Mouse (Mus musculus) forebrain, embryonic 10.5 days (tissue): ENCODE measurements at regions not wholly inside any gene's neighbourhood (a gene's known extent, or its start where the extent isn't known, plus 50 kb on each side); places are given as distances from the start of the nearest gene placed in this dataset.

Experiments used
- DNase-seq: peaks from one replicate; pipeline ENCODE4 v3.0.0-alpha.2; 2017; ENCODE audit warnings: low spot score; ENCODE audit errors: extremely low spot score
- H3K27ac ChIP-seq: fragments of 300-500 bp; sonication (generic); 2 replicates; pipeline ENCODE4 v1.5.1; 2016; ENCODE audit warnings: mild to moderate bottlenecking
- H3K27me3 ChIP-seq: fragments of 300-500 bp; sonication (generic); 2 replicates; pipeline ENCODE4 v1.6.1; 2016; ENCODE audit warnings: mild to moderate bottlenecking; ENCODE audit not compliant: poor library complexity, severe bottlenecking
- H3K36me3 ChIP-seq: fragments of 300-500 bp; sonication (generic); replicated peaks from 2 replicates; pipeline ENCODE4 v1.6.1; 2016; ENCODE audit warnings: mild to moderate bottlenecking, moderate library complexity
- H3K4me1 ChIP-seq: fragments of 300-500 bp; sonication (generic); 2 replicates; pipeline ENCODE4 v1.6.1; 2016
- H3K4me3 ChIP-seq: fragments of 300-500 bp; sonication (generic); 2 replicates; pipeline ENCODE4 v1.5.1; 2016; ENCODE audit warnings: mild to moderate bottlenecking, moderate library complexity
- H3K9me3 ChIP-seq: fragments of 300-500 bp; sonication (generic); 2 replicates; pipeline ENCODE4 v1.6.1; 2016; ENCODE audit warnings: mild to moderate bottlenecking, moderate library complexity
- WGBS: fragments of 180-500 bp; shearing (Covaris S2); methylation state at CpG from one replicate; pipeline ENCODE4 v1.1.7; 2016; 5-methylcytosine and 5-hydroxymethylcytosine counted together

DNA sequence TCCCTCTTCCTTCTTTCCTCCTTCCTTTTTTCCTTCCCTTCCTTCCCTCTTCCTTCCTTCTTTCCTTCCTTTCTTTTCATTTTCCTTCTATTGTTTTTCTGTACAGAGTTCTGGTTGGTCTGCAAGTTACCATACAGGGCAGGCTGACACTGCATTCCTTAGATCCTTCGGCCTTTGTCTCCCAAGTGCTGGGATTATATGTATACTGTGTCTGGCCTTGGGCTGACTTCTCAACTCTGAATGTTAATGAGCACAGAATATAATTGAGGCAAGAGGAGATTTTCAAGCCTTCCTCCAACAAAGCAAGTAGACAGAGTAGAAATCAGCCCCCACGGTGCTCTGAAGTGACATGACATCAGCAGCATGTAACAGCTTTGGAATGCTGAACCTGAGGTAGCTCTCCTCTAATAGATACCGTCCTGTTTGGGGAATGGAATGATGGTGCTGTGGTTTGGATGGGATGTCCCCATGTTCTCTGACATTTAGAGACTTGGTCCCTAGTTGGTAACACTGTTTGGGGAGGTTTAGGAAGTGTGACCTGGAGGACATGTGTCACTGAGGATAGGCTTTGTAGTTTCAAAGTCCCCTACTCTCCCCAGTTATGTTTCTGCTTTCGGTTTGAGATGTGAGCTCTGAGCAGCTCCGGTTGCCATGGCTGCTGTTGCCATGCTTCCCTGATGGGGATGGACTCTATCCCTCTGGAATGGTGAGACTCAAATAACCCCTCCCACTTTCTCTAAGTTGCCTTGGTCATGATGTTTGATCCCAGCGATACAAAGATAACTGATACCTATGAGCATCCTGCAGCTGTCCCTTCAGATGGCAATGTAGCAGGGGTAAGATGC is 178.1 kb downstream of the Dact1 start:
- peaks cover 15% of the 10 kb centered on the region for H3K4me1 ChIP-seq
- no peak overlapping the region for H3K4me3 ChIP-seq
- no peaks in the 10 kb centered on the region for H3K36me3 ChIP-seq
- peaks cover 3% of the 10 kb centered on the region; the same call in 1 of the 2 replicates for H3K27me3 ChIP-seq
- WGBS = 67% methylated on average over 6 of the region's 6 CpGs
- no peak for DNase-seq
- H3K27ac ChIP-seq = no peak overlapping the region
- H3K9me3 ChIP-seq = no peaks in the 10 kb centered on the region

DNA sequence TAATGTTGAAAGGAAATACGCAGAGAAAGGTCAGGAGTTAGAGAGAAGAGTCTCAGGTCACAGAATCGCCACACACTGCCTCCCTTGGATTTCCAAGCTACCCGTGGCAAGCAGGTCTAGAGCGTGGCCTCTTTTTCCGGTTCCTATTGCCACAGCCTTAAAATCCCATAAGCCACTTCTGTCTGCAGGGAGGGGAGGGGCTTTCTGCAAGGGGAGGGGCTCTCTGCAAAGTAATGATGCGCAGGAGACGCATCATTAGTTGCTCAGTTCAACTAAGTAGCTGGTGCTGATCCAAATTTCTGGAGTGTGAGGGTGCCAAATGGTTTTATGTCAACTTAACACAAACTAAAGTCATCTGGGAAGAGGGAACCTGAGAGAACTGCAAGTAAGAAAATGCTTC is 179.6 kb downstream of the Dact1 start:
- DNase-seq = no peak
- Histone ChIP-seq H3K36me3 (no peaks in the 10 kb centered on the region), H3K4me1 (peaks cover 12% of the 10 kb centered on the region), H3K4me3 (no peak overlapping the region), H3K27ac (no peak overlapping the region), H3K27me3 (no peaks in the 10 kb centered on the region), H3K9me3 (no peaks in the 10 kb centered on the region)
- WGBS = 89% methylated on average over 7 of the region's 7 CpGs

DNA sequence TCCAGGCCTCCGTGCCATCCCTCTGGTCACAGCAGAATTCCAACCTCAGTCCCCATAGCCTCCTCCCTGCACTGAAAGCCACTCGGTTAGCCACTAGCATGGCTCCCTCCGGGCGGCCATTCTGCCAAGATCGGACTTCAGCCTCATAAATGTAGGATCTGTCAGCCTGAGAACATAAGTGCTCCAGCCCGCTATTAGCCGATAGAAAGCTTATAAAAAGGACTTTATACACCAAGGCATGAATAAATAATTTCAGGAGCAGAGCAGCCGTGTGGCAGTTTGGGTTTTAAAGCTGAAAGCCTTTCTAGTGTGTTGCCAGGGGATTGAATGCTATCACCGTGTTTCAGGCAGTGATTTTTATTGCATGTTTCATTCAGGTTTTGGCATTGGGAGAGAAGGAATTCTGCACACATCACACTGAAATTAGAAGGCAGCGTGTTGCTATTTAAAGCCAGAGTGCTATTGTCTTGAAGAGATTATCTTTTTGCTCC is 185.2 kb downstream of the Dact1 start:
- H3K27ac ChIP-seq = 0 out of 2 replicates have a peak overlapping the region, but pooled peaks have one; percentile 6
- 81% methylated on average over 10 of the region's 10 CpGs for WGBS
- no peaks in the 10 kb centered on the region for H3K9me3 ChIP-seq
- H3K4me1 ChIP-seq = 0 out of 2 replicates have a peak, but pooled peaks cover 4% of the 10 kb centered on the region
- no peak overlapping the region for H3K4me3 ChIP-seq
- peaks cover 6% of the 10 kb centered on the region; the same call in 1 of the 2 replicates for H3K27me3 ChIP-seq
- no peak for DNase-seq
- no peaks in the 10 kb centered on the region for H3K36me3 ChIP-seq

DNA sequence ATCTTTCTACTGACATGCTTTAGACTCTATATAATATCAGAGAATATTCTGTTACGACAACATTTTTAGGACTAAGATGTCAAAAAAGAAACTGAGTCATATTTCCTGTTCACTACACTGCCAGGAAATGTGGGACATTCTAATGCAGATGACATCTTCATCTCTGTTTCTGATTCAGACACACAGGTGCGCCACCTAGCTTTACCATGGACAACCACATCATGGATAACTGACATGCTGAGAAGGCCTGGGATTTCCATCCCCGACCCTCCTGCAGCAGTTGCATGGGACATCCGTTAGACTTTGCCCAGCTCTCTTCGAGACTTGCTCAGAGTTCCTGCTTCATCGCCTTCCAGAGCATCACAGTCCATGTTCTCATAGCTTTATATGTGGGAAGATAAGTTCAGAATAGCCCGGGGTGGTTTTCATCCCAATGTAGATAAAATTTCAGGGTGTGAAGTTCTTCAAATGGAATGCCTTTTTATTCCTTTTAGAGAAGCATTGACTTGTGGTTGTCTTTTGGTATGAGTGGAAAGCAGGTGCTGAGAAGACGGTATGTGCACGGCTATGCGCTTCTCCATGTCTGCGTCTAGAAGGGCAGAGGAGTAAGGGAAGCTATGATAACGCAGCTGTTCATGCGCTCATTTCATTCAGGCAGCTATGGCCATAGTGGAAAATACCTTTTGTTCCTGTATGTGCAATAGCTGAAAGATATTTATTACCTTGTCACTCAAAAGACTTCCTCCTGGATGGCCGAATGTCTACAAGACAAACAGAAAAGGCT is 188.8 kb downstream of the Dact1 start:
- peaks cover 6% of the 10 kb centered on the region; the same call in 1 of the 2 replicates for H3K4me1 ChIP-seq
- no peak overlapping the region for H3K27ac ChIP-seq
- no peaks in the 10 kb centered on the region for H3K36me3 ChIP-seq
- no peak for DNase-seq
- WGBS = 80% methylated on average over 14 of the region's 14 CpGs
- no peaks in the 10 kb centered on the region for H3K9me3 ChIP-seq
- no peak overlapping the region for H3K4me3 ChIP-seq
- peaks cover 10% of the 10 kb centered on the region; the same call in 1 of the 2 replicates for H3K27me3 ChIP-seq

DNA sequence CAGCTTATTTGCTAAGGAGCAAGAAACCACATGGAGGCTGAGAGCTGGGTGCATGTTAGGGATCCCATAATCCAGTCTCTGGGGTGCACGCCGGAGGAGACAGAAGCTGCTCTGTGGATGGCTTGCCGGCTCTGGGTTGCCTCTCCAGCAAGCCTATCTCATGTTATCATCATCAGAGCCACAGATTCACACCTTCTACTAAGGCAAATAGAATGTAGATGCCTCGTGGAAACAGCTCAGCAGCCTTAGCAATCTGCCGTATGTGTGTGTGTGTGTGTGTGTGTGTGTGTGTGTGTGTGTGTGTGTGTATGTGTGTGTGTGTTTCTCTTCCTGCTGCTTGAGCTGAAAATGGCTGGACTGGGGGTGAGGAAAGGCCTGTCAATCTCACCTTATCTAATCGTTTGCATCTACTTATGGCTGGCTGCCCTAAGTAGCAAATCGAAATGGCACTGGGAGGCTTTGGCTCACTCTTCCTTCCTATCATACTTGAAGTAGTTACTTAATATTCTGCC is 191.7 kb downstream of the Dact1 start:
- WGBS = 74% methylated on average over 7 of the region's 7 CpGs
- H3K27ac ChIP-seq = no peak overlapping the region
- no peak for DNase-seq

DNA sequence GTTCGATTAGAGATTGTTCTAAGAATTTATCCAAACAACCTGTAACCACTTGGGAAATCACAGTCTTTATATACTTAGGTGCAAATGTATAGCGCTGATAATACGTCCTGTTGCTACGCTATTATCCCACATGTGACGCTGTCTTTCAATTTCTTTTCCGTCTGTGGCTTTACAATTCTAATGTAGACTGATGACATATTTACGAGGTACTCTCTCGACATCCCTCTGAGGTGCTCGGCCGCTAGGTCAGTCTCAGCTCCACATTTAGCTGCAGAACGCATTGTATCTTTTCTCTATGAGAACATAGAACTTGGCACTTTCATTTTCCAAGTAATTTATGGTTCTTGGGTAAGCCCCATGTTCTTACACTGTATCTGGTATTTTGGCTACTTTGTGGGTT is 193.6 kb downstream of the Dact1 start:
- Histone ChIP-seq H3K36me3 (no peaks in the 10 kb centered on the region), H3K27me3 (peaks cover 10% of the 10 kb centered on the region; the same call in 1 of the 2 replicates), H3K27ac (no peak overlapping the region), H3K4me3 (no peak overlapping the region), H3K4me1 (peaks cover 3% of the 10 kb centered on the region; the same call in 1 of the 2 replicates), H3K9me3 (no peaks in the 10 kb centered on the region)
- WGBS = 93% methylated on average over 11 of the region's 11 CpGs
- DNase-seq = no peak

More for the DNA sequence above, 191.7 kb downstream of the Dact1 start:
- Histone ChIP-seq H3K36me3 (no peaks in the 10 kb centered on the region), H3K27me3 (peaks cover 10% of the 10 kb centered on the region; the same call in 1 of the 2 replicates), H3K4me3 (no peak overlapping the region), H3K4me1 (peaks cover 3% of the 10 kb centered on the region; the same call in 1 of the 2 replicates), H3K9me3 (no peaks in the 10 kb centered on the region)

DNA sequence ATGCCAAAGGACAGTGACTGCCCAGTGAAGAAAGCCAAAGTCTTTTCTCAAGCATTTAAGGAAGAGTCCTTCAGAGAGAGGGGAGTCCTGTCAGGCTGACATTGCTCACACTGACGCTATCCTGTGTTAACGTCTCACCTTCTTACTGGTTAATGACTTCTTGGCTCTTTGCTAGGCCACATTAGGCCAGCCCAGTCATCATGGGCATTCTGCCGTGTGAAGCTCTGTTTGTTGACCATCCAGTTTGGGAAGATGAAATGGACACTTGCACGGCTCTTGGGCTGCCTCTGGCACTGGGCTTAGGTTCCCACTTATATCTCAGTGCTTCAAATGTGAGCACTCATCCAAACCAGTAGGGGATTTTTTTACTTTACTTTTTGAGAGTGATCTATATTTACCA is 196.5 kb downstream of the Dact1 start:
- 75% methylated on average over 4 of the region's 4 CpGs for WGBS
- Histone ChIP-seq H3K4me3 (no peak overlapping the region), H3K27ac (no peak overlapping the region), H3K4me1 (no peaks in the 10 kb centered on the region), H3K27me3 (0 out of 2 replicates have a peak, but pooled peaks cover 2% of the 10 kb centered on the region), H3K36me3 (no peaks in the 10 kb centered on the region), H3K9me3 (no peaks in the 10 kb centered on the region)
- no peak for DNase-seq

DNA sequence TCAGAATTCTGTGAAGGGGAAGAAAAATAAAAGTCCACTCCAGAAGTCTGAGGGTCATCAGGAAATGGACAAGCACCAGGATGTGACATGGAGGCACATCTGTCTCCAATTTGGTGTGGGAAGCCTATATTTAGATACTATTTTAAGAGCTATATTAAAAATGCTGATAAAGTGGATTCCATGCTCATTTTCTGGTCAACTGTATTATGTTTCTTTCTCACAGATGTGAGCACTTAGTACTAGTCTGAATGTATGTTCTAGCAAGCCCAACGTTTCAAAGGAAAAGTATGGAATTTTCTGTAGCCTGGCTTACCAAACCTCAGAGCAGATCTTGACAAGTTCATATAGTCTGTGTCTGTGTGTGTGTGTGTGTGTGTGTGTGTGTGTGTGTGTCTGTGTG is 197.0 kb downstream of the Dact1 start:
- no peaks in the 10 kb centered on the region for H3K36me3 ChIP-seq
- no peaks in the 10 kb centered on the region for H3K9me3 ChIP-seq
- no peaks in the 10 kb centered on the region for H3K4me1 ChIP-seq
- no peak overlapping the region for H3K4me3 ChIP-seq
- H3K27me3 ChIP-seq = no peaks in the 10 kb centered on the region
- 70% methylated on average over 1 of the region's 1 CpGs for WGBS
- no peak overlapping the region for H3K27ac ChIP-seq
- DNase-seq = no peak

DNA sequence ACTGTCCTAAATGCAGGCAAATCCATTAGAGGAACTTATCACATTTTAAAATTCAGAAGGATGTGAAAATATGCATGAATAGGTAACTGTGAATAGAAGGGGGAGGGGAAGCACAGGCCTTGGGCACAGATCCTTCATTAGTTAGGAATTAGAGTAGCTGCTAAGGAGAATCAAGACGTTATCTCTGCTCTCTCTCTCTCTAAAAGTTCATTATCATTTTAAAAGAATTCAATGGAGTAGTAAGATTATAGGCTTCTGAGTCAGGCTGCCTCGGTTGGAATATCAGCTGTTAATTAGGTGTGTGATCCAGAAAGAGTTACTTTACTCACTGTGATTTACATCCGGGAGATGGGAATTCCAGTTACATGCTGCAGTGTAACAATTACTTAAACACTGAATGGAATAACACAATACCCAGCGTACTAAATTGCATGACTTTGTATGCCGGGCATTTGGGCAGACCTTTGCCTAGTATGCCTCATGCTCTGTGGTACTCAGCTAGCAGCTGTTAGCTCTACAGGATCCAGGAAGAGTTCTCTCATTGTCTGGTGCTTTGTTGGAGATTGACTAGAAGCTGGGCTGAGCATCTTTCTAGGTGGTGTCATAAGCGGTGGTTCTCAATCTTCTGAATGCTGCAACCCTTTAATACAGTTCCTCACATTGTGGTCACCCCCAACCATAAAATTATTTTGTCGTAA is 203.4 kb downstream of the Dact1 start:
- no peak overlapping the region for H3K27ac ChIP-seq
- no peak overlapping the region for H3K4me3 ChIP-seq
- no peaks in the 10 kb centered on the region for H3K27me3 ChIP-seq
- peaks cover 16% of the 10 kb centered on the region for H3K4me1 ChIP-seq
- WGBS = 59% methylated on average over 7 of the region's 7 CpGs
- DNase-seq = no peak
- no peaks in the 10 kb centered on the region for H3K9me3 ChIP-seq
- H3K36me3 ChIP-seq = no peaks in the 10 kb centered on the region

DNA sequence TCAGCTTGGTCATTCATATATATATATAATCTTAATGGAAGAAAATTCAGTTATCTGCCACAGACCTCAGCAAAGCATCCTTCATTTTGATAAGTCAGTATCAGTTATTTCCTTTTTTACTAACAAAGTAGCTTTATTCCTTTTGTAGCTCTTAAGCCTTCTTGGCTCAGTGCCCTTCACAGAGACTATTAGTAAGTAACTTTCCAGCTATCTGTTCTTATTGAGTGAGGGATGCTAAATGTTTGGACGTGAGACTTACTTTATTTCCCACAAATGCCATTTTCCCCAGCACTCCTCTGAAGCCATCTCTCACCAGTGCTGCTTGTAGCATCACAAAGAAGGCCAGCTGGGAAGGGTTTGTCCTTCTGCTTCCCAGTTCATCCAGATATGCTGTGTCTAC is 209.8 kb downstream of the Dact1 start:
- Histone ChIP-seq H3K27me3 (peaks cover 8% of the 10 kb centered on the region; the same call in 1 of the 2 replicates), H3K36me3 (no peaks in the 10 kb centered on the region), H3K4me1 (peaks cover 5% of the 10 kb centered on the region; the same call in 1 of the 2 replicates), H3K27ac (no peak overlapping the region), H3K9me3 (no peaks in the 10 kb centered on the region), H3K4me3 (no peak overlapping the region)
- DNase-seq = no peak
- 58% methylated on average over 1 of the region's 1 CpGs for WGBS

DNA sequence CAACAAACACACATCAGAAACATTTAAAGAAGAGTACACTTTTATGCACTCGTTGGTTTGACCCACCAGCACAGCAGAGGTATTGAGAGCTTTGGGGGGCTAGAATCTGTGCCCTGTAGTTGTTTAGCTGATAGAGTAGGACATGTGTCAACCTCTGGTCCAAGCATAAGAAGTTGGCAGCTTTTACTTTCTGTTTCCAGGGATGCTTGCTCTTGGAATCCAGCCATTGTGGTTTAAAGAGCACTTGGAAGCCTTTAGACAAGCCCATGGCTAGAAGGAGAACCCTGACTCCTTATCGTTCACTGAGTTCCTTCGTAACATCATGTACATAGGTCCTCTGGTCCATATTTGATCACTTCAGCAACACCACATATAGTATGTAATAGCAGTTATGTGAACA is 212.3 kb downstream of the Dact1 start:
- 89% methylated on average over 3 of the region's 3 CpGs for WGBS
- no peaks in the 10 kb centered on the region for H3K9me3 ChIP-seq
- H3K4me1 ChIP-seq = peaks cover 22% of the 10 kb centered on the region
- H3K36me3 ChIP-seq = no peaks in the 10 kb centered on the region
- H3K27me3 ChIP-seq = peaks cover 14% of the 10 kb centered on the region
- DNase-seq = no peak
- H3K27ac ChIP-seq = no peak overlapping the region
- H3K4me3 ChIP-seq = no peak overlapping the region

DNA sequence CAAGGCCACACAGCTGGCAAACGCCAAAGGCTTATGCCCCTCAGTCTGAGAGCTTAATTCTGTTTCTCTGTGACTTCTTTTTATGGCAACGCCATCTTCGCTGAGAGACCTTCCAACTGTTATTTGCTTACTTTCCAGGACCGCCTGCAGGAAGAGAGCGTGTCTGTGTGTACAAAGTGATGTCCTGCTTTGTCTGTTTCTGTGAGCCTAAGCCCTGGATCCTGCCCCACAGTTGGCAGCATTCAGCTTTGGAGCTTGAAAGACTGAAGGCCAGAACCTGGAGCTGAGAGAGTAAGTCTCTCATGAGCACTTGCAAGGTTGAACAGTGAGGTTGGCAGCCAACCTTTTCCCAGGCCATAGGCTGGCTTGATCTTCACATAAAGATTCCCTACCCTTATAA is 212.8 kb downstream of the Dact1 start:
- H3K36me3 ChIP-seq = no peaks in the 10 kb centered on the region
- H3K27me3 ChIP-seq = peaks cover 17% of the 10 kb centered on the region
- H3K27ac ChIP-seq = no peak overlapping the region
- DNase-seq = no peak
- WGBS = 86% methylated on average over 5 of the region's 5 CpGs
- H3K9me3 ChIP-seq = no peaks in the 10 kb centered on the region
- H3K4me3 ChIP-seq = no peak overlapping the region
- peaks cover 22% of the 10 kb centered on the region for H3K4me1 ChIP-seq
